Mouse (Mus musculus): ENCODE results near the gene Fam167b. TPM values are rescaled to one million over a fixed set of nuclear protein-coding genes. Genes with fewer than 3 reads are reported as not detected.

The Fam167b gene
- polyA plus RNA-seq, 1 experiment from 2014 or later, result 0.24 TPM

GRCm38 (mm10) chr4:129610472-129610871 lies 32.1 kb upstream of the Fam167b start:
- ATAC-seq, result no peak
- Histone ChIP-seq H3K9me3 (ENCODE audit: control insufficient read depth, low read length) (no peaks in the 10 kb centered on the region), H3K4me1 (replicated peaks; ENCODE audit: control insufficient read depth, insufficient read depth, low read length) (peaks cover 5% of the 10 kb centered on the region), H3K4me2 (ENCODE audit: low read length) (no peak overlapping the region), H3K27me3 (replicated peaks; ENCODE audit: control insufficient read depth, insufficient read depth, low read length) (no peaks in the 10 kb centered on the region), H3K9ac (replicated peaks; ENCODE audit: low read depth, low read length) (no peak overlapping the region), H3K27ac (ENCODE audit: low read length) (no peak overlapping the region), H3K4me3 (replicated peaks; ENCODE audit: low read length) (no peak overlapping the region), H3K36me3 (ENCODE audit: control insufficient read depth, insufficient read depth) (peaks cover 15% of the 10 kb centered on the region)
- 55% methylated on average over 4 of the region's 4 CpGs for WGBS

GRCm38 (mm10) chr4:129610026-129610425 lies 31.7 kb upstream of the Fam167b start:
- Histone ChIP-seq H3K9me3 (ENCODE audit: control insufficient read depth, low read length) (no peaks in the 10 kb centered on the region), H3K4me2 (ENCODE audit: low read length) (no peak overlapping the region), H3K4me1 (replicated peaks; ENCODE audit: control insufficient read depth, insufficient read depth, low read length) (peaks cover 5% of the 10 kb centered on the region), H3K27ac (ENCODE audit: low read length) (no peak overlapping the region), H3K36me3 (ENCODE audit: control insufficient read depth, insufficient read depth) (peaks cover 15% of the 10 kb centered on the region), H3K4me3 (replicated peaks; ENCODE audit: low read length) (no peak overlapping the region), H3K9ac (replicated peaks; ENCODE audit: low read depth, low read length) (no peak overlapping the region), H3K27me3 (replicated peaks; ENCODE audit: control insufficient read depth, insufficient read depth, low read length) (no peaks in the 10 kb centered on the region)
- 77% methylated on average over 4 of the region's 4 CpGs for WGBS
- no peak for ATAC-seq

- H3K27ac ChIP-seq (ENCODE audit: low read length), result no peak overlapping the region
- H3K4me3 ChIP-seq (replicated peaks; ENCODE audit: low read length), result no peak overlapping the region
- no peak for ATAC-seq
- H3K36me3 ChIP-seq (ENCODE audit: control insufficient read depth, insufficient read depth), result peaks cover 15% of the 10 kb centered on the region
- no peak overlapping the region for H3K9ac ChIP-seq (replicated peaks; ENCODE audit: low read depth, low read length)
- no peak overlapping the region for H3K4me2 ChIP-seq (ENCODE audit: low read length)
- no peaks in the 10 kb centered on the region for H3K9me3 ChIP-seq (ENCODE audit: control insufficient read depth, low read length)
- 89% methylated on average over 12 of the region's 12 CpGs for WGBS
- H3K4me1 ChIP-seq (replicated peaks; ENCODE audit: control insufficient read depth, insufficient read depth, low read length), result peaks cover 4% of the 10 kb centered on the region
- no peaks in the 10 kb centered on the region for H3K27me3 ChIP-seq (replicated peaks; ENCODE audit: control insufficient read depth, insufficient read depth, low read length)
Observed at GRCm38 (mm10) chr4:129609139-129609631, 30.8 kb upstream of the Fam167b start.

- WGBS, result 37% methylated on average over 7 of the region's 7 CpGs
- Histone ChIP-seq H3K9me3 (ENCODE audit: control insufficient read depth, low read length) (no peaks in the 10 kb centered on the region), H3K27me3 (replicated peaks; ENCODE audit: control insufficient read depth, insufficient read depth, low read length) (no peaks in the 10 kb centered on the region), H3K27ac (ENCODE audit: low read length) (no peak overlapping the region), H3K4me3 (replicated peaks; ENCODE audit: low read length) (no peak overlapping the region), H3K4me2 (ENCODE audit: low read length) (no peak overlapping the region), H3K36me3 (ENCODE audit: control insufficient read depth, insufficient read depth) (peaks cover 19% of the 10 kb centered on the region), H3K9ac (replicated peaks; ENCODE audit: low read depth, low read length) (peak overlapping the region; percentile 49), H3K4me1 (replicated peaks; ENCODE audit: control insufficient read depth, insufficient read depth, low read length) (no peaks in the 10 kb centered on the region)
- peak; percentile 89 for ATAC-seq
Observed at GRCm38 (mm10) chr4:129608426-129609025, 30.2 kb upstream of the Fam167b start.

- Histone ChIP-seq H3K27ac (ENCODE audit: low read length) (peak within 1 kb of the TSS; percentile 70), H3K27me3 (replicated peaks; ENCODE audit: control insufficient read depth, insufficient read depth, low read length) (no peaks in the 10 kb centered on the region), H3K4me1 (replicated peaks; ENCODE audit: control insufficient read depth, insufficient read depth, low read length) (peaks cover 26% of the 10 kb centered on the region), H3K36me3 (ENCODE audit: control insufficient read depth, insufficient read depth) (peaks cover 5% of the 10 kb centered on the region), H3K9ac (replicated peaks; ENCODE audit: low read depth, low read length) (peak within 1 kb of the TSS; percentile 95), H3K9me3 (ENCODE audit: control insufficient read depth, low read length) (no peaks in the 10 kb centered on the region), H3K4me2 (ENCODE audit: low read length) (peak within 1 kb of the TSS; percentile 87), H3K4me3 (replicated peaks; ENCODE audit: low read length) (peak within 1 kb of the TSS; percentile 73)
- 0% methylated on average over 74 of the region's 74 CpGs for WGBS
- ATAC-seq, result peak; percentile 96
Observed at GRCm38 (mm10) chr4:129600233-129601158, 22.1 kb upstream of the Fam167b start, which contains the start of the genes Eif3i and Tmem234. TSS of gene Eif3i (minus strand) at chr4:129600648. TSS of gene Tmem234 (plus strand) at chr4:129600668.

DNA sequence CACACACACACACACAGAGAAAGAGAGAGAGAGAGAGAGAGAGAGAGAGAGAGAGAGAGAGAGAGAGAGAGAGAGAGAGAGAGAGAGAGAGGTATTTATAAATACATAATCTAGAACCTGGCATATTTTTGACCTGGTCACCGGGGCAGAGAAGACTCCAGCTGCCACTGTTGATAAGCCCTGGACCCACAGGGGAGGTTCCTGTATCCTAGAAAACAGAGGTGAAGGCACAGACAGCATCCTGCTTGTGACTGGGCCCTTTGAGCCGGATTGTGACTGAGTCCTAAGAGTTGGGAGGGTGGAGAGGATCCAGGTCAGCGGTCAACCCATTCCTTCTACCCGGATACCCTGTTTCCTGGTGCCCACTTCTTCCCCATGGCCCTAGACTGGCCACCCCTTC lies 10.5 kb upstream of the Fam167b start:
- Histone ChIP-seq H3K9me3 (ENCODE audit: control insufficient read depth, low read length) (no peaks in the 10 kb centered on the region), H3K4me2 (ENCODE audit: low read length) (no peak overlapping the region), H3K36me3 (ENCODE audit: control insufficient read depth, insufficient read depth) (peaks cover 27% of the 10 kb centered on the region), H3K27me3 (replicated peaks; ENCODE audit: control insufficient read depth, insufficient read depth, low read length) (no peaks in the 10 kb centered on the region), H3K4me1 (replicated peaks; ENCODE audit: control insufficient read depth, insufficient read depth, low read length) (peaks cover 7% of the 10 kb centered on the region), H3K27ac (ENCODE audit: low read length) (no peak overlapping the region), H3K9ac (replicated peaks; ENCODE audit: low read depth, low read length) (no peak overlapping the region), H3K4me3 (replicated peaks; ENCODE audit: low read length) (no peak overlapping the region)
- ATAC-seq, result no peak
- WGBS, result 82% methylated on average over 4 of the region's 4 CpGs

GRCm38 (mm10) chr4:129586943-129587342 lies 8.6 kb upstream of the Fam167b start:
- ATAC-seq, result no peak
- no peaks in the 10 kb centered on the region for H3K9me3 ChIP-seq (ENCODE audit: control insufficient read depth, low read length)
- H3K27ac ChIP-seq (ENCODE audit: low read length), result no peak overlapping the region
- no peaks in the 10 kb centered on the region for H3K27me3 ChIP-seq (replicated peaks; ENCODE audit: control insufficient read depth, insufficient read depth, low read length)
- peaks cover 7% of the 10 kb centered on the region for H3K4me1 ChIP-seq (replicated peaks; ENCODE audit: control insufficient read depth, insufficient read depth, low read length)
- no peak overlapping the region for H3K9ac ChIP-seq (replicated peaks; ENCODE audit: low read depth, low read length)
- no peak overlapping the region for H3K4me3 ChIP-seq (replicated peaks; ENCODE audit: low read length)
- no peak overlapping the region for H3K4me2 ChIP-seq (ENCODE audit: low read length)
- WGBS, result 10% methylated on average over 1 of the region's 1 CpGs
- peaks cover 17% of the 10 kb centered on the region for H3K36me3 ChIP-seq (ENCODE audit: control insufficient read depth, insufficient read depth)

DNA sequence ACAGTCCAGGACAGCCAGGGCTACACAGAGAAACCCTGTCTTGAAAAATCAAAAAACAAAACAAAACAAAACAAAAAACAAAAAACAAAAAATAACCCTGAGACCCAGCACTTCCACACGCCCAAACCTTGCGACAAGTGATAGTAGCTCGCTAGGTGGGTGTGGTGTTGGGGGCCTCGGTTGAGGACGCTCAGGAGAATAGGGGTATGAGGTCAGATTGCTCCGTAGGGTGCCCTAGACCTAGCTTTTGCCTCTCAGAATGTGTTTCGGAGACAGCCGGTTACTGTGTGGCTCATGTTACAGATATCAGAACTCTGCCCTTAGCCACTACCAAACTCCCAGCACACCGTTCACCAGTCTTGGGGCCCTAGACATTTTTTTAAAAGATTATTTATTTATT lies 7.4 kb upstream of the Fam167b start:
- Histone ChIP-seq H3K4me2 (ENCODE audit: low read length) (no peak overlapping the region), H3K27me3 (replicated peaks; ENCODE audit: control insufficient read depth, insufficient read depth, low read length) (no peaks in the 10 kb centered on the region), H3K36me3 (ENCODE audit: control insufficient read depth, insufficient read depth) (peaks cover 7% of the 10 kb centered on the region; the same call in 1 of the 2 replicates), H3K4me3 (replicated peaks; ENCODE audit: low read length) (no peak overlapping the region), H3K4me1 (replicated peaks; ENCODE audit: control insufficient read depth, insufficient read depth, low read length) (peaks cover 7% of the 10 kb centered on the region), H3K27ac (ENCODE audit: low read length) (no peak overlapping the region), H3K9ac (replicated peaks; ENCODE audit: low read depth, low read length) (no peak overlapping the region), H3K9me3 (ENCODE audit: control insufficient read depth, low read length) (no peaks in the 10 kb centered on the region)
- no peak for ATAC-seq
- 82% methylated on average over 9 of the region's 9 CpGs for WGBS

GRCm38 (mm10) chr4:129584884-129585608 lies 6.7 kb upstream of the Fam167b start:
- H3K4me3 ChIP-seq (replicated peaks; ENCODE audit: low read length), result peak overlapping the region; percentile 41
- 1% methylated on average over 36 of the region's 36 CpGs for WGBS
- H3K9ac ChIP-seq (replicated peaks; ENCODE audit: low read depth, low read length), result peak overlapping the region; percentile 50
- no peak overlapping the region for H3K27ac ChIP-seq (ENCODE audit: low read length)
- peak; percentile 52 for ATAC-seq
- H3K4me1 ChIP-seq (replicated peaks; ENCODE audit: control insufficient read depth, insufficient read depth, low read length), result peaks cover 7% of the 10 kb centered on the region
- no peaks in the 10 kb centered on the region for H3K9me3 ChIP-seq (ENCODE audit: control insufficient read depth, low read length)
- H3K36me3 ChIP-seq (ENCODE audit: control insufficient read depth, insufficient read depth), result no peaks in the 10 kb centered on the region
- H3K27me3 ChIP-seq (replicated peaks; ENCODE audit: control insufficient read depth, insufficient read depth, low read length), result no peaks in the 10 kb centered on the region
- peak overlapping the region; percentile 61 for H3K4me2 ChIP-seq (ENCODE audit: low read length)
